Mouse (Mus musculus) hindbrain, postnatal 0 days (tissue): ENCODE results near the gene Gm20388. TPM values are rescaled to one million over a fixed set of nuclear protein-coding genes. Genes with fewer than 3 reads are reported as not detected.

Experiments
- ATAC-seq: fragments of 200-750 bp; cut with Nextera tagmentation; 2 replicates; pipeline ENCODE4 v1.8.0; 2017; ENCODE audit warnings: mild to moderate bottlenecking, moderate TSS enrichment, moderate library complexity
- DNase-seq: peaks from one replicate; pipeline ENCODE4 v3.0.0-alpha.2; 2015; ENCODE audit warnings: low spot score
- H3K27ac ChIP-seq: fragments of 300-500 bp; sonication (generic); 2 replicates; pipeline ENCODE4 v1.5.1; 2014; ENCODE audit warnings: mild to moderate bottlenecking
- H3K27me3 ChIP-seq: fragments of 300-500 bp; sonication (generic); 2 replicates; pipeline ENCODE4 v1.6.1; 2014; ENCODE audit warnings: low read length, mixed read lengths; ENCODE audit not compliant: insufficient read depth
- H3K36me3 ChIP-seq: fragments of 300-500 bp; sonication (generic); 2 replicates; pipeline ENCODE4 v1.6.1; 2014; ENCODE audit warnings: low read length, mixed read lengths; ENCODE audit not compliant: insufficient read depth
- H3K4me1 ChIP-seq: fragments of 300-500 bp; sonication (generic); 2 replicates; pipeline ENCODE4 v1.6.1; 2014; ENCODE audit warnings: antibody characterized with exemption, low read length, mixed read lengths; ENCODE audit not compliant: insufficient read depth
- H3K4me2 ChIP-seq: fragments of 300-500 bp; sonication (generic); 2 replicates; pipeline ENCODE4 v1.6.1; 2014; ENCODE audit warnings: low read depth, mild to moderate bottlenecking, low read length, moderate library complexity, mixed read lengths
- H3K4me3 ChIP-seq: fragments of 300-500 bp; sonication (generic); 2 replicates; pipeline ENCODE4 v1.5.1; 2014; ENCODE audit warnings: low read length
- H3K9ac ChIP-seq: fragments of 300-500 bp; sonication (generic); replicated peaks from 2 replicates; pipeline ENCODE4 v1.6.1; 2014; ENCODE audit warnings: mild to moderate bottlenecking, low read length, moderate library complexity, mixed read lengths
- H3K9me3 ChIP-seq: fragments of 300-500 bp; sonication (generic); 2 replicates; pipeline ENCODE4 v1.6.1; 2016; ENCODE audit warnings: low read length, mixed read lengths
- CTCF ChIP-seq: IDR thresholded peaks from 2 replicates; pipeline ENCODE4 v1.5.1; 2016; ENCODE audit warnings: antibody characterized with exemption, control low read depth, low read depth
- WGBS: fragments of 180-500 bp; shearing (Covaris S2); extraction: QIAGEN DNeasy Blood & Tissue Kit; methylation state at CpG from one replicate; pipeline ENCODE4 v1.1.7; 2014; 5-methylcytosine and 5-hydroxymethylcytosine counted together
- polyA plus RNA-seq: library from polyadenylated mRNA; unstranded; fragments of >200 nt; fragmentation: Nextera tagmentation; extraction: Ambion mirVana; gene quantifications from 2 replicates; pipeline ENCODE4 v1.2.1, GENCODE M21; 2015
- total RNA-seq: library from RNA; depleted of rRNA; stranded (reverse); fragments of >200 nt; gene quantifications from 2 replicates; pipeline ENCODE4 v1.2.3, GENCODE M21; 2014

Gm20388 gene
- total and polyA plus RNA-seq, 2 experiments from 2014 or later = 71.3 TPM; not detected in 1

DNA sequence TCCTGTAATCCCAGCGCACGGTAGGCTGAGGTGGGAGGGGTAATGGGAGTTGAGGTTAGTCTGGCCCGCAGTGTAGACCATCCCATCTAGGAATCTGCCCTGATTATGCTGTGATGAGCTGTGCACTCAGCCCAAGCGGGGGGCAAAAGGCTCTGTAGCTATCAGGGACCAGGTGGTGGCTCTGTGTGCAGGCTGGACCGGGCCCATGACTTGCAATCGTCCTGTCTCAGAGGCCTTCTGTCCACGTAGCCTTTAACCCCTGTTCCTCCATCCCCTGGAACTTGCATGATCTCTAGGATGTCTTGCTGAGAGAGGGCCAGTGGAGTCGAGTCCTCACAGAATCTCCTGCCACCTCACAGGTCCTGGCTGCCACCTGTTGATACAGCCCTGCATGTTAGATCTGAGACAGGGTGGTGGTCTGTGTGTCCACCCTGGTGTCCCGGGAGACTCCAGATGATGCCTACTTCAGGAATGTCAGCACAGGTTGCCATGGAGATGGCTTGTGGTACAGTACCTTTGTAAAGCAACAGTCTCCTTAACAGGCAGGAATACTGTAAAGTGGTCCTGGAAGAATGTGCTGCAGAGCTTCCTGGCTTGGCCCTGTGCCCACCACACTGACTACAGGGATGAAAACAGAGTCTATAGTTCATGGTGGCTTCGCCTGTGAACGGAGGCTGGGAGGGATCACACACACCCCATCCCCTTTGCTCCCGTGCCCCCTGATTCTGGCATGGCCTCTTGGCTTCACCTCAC lies 4372.4 kb downstream of the Gm20388 start:
- no peak for DNase-seq
- no peak for TF ChIP-seq CTCF
- 52% methylated on average over 12 of the region's 12 CpGs for WGBS
- Histone ChIP-seq H3K27me3 (no peaks in the 10 kb centered on the region), H3K27ac (peak overlapping the region; percentile 69; the same call in 1 of the 2 replicates), H3K4me3 (no peak overlapping the region), H3K4me2 (no peak overlapping the region), H3K9me3 (no peaks in the 10 kb centered on the region), H3K4me1 (peaks cover 47% of the 10 kb centered on the region), H3K36me3 (no peaks in the 10 kb centered on the region), H3K9ac (0 out of 2 replicates have a peak overlapping the region, but pooled peaks have one; percentile 14)
- no peak for ATAC-seq

DNA sequence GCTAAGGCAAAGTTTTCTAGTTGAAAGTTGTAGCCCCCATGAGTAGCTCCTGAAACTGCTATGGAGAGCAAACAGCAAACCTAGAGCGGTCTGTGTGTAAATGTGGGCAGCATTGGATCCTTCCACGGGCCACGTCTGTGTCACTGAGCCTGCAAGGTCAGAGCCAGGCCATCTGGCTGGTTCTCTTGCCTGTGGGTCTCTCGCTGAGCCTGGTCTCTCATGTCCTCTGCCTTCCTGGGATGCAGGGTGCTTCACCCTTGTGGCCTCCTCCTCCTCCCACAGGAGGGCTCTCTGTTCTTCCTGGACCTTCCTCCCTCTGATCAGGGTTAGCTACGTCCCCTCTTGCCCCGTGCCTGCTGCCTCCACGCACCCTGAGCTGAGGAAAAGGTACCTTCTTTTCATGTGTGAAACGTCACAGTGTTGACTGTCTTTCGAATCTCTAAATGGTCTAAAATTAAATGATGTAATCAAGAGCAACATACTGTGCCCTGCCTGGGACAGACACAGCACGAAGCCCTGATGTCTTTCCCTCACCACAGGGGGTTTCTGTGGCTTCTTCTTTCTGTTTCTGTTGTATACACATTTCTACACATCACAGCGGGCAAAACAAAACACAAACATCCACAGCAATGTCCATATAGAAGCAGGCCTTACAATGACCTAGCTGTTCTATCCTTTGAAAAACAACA lies 4373.1 kb downstream of the Gm20388 start:
- Histone ChIP-seq H3K9ac (0 out of 2 replicates have a peak overlapping the region, but pooled peaks have one; percentile 14), H3K4me1 (peaks cover 47% of the 10 kb centered on the region), H3K27me3 (no peaks in the 10 kb centered on the region), H3K4me3 (no peak overlapping the region), H3K4me2 (no peak overlapping the region), H3K27ac (peak overlapping the region; percentile 69), H3K9me3 (no peaks in the 10 kb centered on the region), H3K36me3 (no peaks in the 10 kb centered on the region)
- DNase-seq = no peak
- no peak for ATAC-seq
- 31% methylated on average over 11 of the region's 11 CpGs for WGBS
- TF ChIP-seq CTCF = no peak

DNA sequence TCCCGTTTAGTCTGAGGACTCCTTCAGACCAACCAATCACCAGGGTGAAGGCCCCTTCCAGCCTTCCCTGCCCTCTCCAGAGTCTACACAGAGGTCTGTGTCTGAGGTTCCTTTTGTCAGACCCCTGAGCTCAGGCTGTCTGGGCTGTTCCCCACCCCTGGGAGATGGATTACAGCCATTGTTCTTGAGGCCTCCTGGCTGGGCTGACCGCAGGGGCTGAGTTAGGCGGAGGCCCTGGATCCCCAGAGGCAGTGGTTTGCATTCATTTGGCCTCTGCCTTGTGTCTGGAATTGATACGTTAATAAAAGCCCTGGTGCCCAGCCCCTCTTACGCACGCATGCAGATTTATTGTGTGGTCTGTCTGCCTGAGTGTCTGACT lies 4373.7 kb downstream of the Gm20388 start:
- no peak overlapping the region for H3K4me3 ChIP-seq
- no peaks in the 10 kb centered on the region for H3K36me3 ChIP-seq
- no peak for TF ChIP-seq CTCF
- WGBS = 15% methylated on average over 6 of the region's 6 CpGs
- H3K9ac ChIP-seq = no peak overlapping the region; the same call in 1 of the 2 replicates
- no peaks in the 10 kb centered on the region for H3K9me3 ChIP-seq
- H3K27ac ChIP-seq = peak overlapping the region; percentile 69
- H3K4me1 ChIP-seq = peaks cover 47% of the 10 kb centered on the region
- no peaks in the 10 kb centered on the region for H3K27me3 ChIP-seq
- ATAC-seq = peak; percentile 51
- no peak overlapping the region for H3K4me2 ChIP-seq
- peak; percentile 45 for DNase-seq

DNA sequence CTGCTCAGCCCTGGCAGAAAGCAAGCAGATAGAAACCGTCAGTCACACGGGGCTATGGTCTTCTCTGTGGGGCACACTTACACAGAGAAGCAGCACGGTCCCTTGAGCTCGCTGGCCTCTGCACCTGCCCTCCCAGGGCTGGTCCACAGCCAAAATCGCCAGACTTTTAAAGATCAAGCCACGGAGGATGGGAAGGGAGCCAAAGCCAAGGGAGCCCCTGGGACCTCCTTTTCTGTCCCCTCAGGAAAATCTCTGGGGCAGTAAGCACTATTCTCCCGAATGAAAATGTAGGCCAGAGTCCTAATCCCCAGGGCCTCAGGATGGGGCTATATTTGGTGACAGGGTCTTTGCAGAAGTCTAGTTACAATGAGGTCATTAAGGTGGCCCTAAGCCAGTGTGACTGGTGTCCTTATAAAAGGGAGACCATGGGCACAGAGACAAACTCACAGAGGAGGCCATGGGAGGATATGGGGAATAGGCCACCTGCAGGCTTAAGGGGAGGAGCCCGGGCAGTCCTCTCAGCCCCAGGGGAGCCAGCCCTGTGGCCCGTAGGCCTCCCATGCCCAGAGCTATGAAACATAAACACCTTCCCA lies 4374.4 kb downstream of the Gm20388 start:
- H3K4me3 ChIP-seq = no peak overlapping the region
- H3K9me3 ChIP-seq = no peaks in the 10 kb centered on the region
- H3K27ac ChIP-seq = peak overlapping the region; percentile 69
- peak; percentile 65 for DNase-seq
- H3K4me1 ChIP-seq = peaks cover 47% of the 10 kb centered on the region
- no peak overlapping the region for H3K9ac ChIP-seq
- no peaks in the 10 kb centered on the region for H3K27me3 ChIP-seq
- no peak for TF ChIP-seq CTCF
- no peak overlapping the region for H3K4me2 ChIP-seq
- WGBS = 10% methylated on average over 9 of the region's 9 CpGs
- no peaks in the 10 kb centered on the region for H3K36me3 ChIP-seq
- 0 out of 2 replicates have a peak, but pooled peaks have one; percentile 8 for ATAC-seq

DNA sequence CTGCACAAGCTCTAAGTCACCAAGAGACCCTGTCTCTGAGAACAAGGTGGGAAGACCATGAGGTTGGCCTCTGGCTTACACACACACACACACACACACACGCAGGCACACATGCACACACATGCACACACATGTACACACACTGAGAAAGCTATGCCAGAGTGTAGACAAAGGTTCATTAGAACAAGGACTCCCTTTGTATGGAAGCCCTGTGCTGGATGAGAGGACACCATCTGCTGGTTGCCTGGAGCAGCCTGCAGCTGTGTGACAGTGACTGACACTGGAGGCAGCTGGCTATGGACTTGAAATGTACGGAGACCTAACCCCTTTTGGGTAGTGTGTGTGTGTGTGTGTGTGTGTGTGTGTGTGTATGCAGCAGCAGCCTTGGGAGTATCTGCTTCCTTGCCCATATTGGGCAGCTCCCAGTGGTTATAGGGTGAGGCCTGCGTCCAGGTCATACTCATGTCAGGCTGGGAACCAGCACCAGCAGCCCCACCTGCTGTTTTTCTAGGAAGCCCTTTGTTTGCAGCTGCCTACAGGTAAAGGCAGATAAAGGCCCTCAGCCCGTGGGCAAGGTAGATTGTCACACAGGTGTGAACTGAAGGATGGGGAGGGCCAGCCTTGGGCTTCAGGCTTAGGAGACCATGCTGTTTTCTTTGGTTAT lies 4376.0 kb downstream of the Gm20388 start:
- WGBS = 62% methylated on average over 4 of the region's 4 CpGs
- Histone ChIP-seq H3K4me3 (no peak overlapping the region), H3K27me3 (no peaks in the 10 kb centered on the region), H3K27ac (peak overlapping the region; percentile 26; the same call in 1 of the 2 replicates), H3K9ac (no peak overlapping the region), H3K9me3 (no peaks in the 10 kb centered on the region), H3K36me3 (no peaks in the 10 kb centered on the region), H3K4me2 (no peak overlapping the region), H3K4me1 (peaks cover 45% of the 10 kb centered on the region)
- ATAC-seq (peak; percentile 69), DNase-seq (peak; percentile 59)
- peak; percentile 61 for TF ChIP-seq CTCF

DNA sequence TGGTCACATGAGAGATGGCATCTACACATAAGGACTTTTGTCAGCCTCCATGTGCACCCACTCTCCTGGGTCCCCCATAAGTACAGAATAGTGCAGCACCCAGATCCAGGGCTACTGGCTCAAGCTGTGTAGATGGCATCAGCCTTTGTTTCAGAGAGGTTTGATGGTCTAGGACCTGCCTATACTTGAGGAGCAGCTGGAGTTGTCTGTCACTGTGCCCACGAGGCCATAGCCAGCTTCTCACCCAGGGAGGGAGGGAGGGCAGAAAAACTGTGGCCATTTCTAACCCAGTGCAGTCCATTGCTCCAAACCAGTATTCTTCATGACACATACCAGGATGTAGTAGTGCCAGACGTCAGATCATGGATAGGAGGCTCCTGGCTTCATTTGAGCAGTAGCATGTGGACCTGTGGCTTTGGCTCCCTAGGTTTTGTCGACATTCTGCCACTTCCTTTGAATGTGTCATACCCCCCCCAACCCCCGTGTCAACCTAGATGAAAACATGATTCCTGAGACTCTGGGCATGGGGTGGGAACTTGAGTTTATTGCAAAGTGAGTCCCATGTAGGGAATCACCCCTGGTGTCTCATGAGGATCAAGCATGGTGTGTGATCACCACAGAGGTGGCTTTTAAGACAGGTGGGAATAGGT lies 4377.7 kb downstream of the Gm20388 start:
- ATAC-seq (no peak), DNase-seq (no peak)
- no peak for TF ChIP-seq CTCF
- H3K4me1 ChIP-seq = peaks cover 30% of the 10 kb centered on the region
- no peak overlapping the region for H3K27ac ChIP-seq
- no peaks in the 10 kb centered on the region for H3K36me3 ChIP-seq
- no peaks in the 10 kb centered on the region for H3K27me3 ChIP-seq
- 79% methylated on average over 4 of the region's 4 CpGs for WGBS
- no peak overlapping the region for H3K4me2 ChIP-seq
- no peak overlapping the region for H3K9ac ChIP-seq
- H3K9me3 ChIP-seq = no peaks in the 10 kb centered on the region
- no peak overlapping the region for H3K4me3 ChIP-seq
